Mouse (Mus musculus): ENCODE measurements around the gene Trim33. TPM values are rescaled to one million over a fixed set of nuclear protein-coding genes. Genes with fewer than 3 reads are reported as not detected.

The Trim33 gene
- polyA plus RNA-seq, 1 experiment from 2014 or later: 20.3 TPM

- WGBS: 85% methylated on average over 5 of the region's 5 CpGs
- Histone ChIP-seq H3K4me2 (no peak overlapping the region), H3K27me3 (no peaks in the 10 kb centered on the region), H3K9me3 (no peaks in the 10 kb centered on the region), H3K4me1 (no peaks in the 10 kb centered on the region), H3K36me3 (no peaks in the 10 kb centered on the region), H3K9ac (no peak overlapping the region), H3K4me3 (no peak overlapping the region), H3K27ac (no peak overlapping the region)
- ATAC-seq (ENCODE audit: insufficient number of reproducible peaks, low FRiP score, low TSS enrichment, low read depth): no peak
Measured at GRCm38 (mm10) chr3:103384949-103385348, 105.9 kb downstream of the Trim33 start.

GRCm38 (mm10) chr3:103385383-103386291, 106.5 kb downstream of the Trim33 start:
- Histone ChIP-seq H3K36me3 (no peaks in the 10 kb centered on the region), H3K4me2 (no peak overlapping the region), H3K9me3 (no peaks in the 10 kb centered on the region), H3K4me3 (no peak overlapping the region), H3K27me3 (no peaks in the 10 kb centered on the region), H3K4me1 (no peaks in the 10 kb centered on the region), H3K27ac (no peak overlapping the region), H3K9ac (no peak overlapping the region)
- ATAC-seq (ENCODE audit: insufficient number of reproducible peaks, low FRiP score, low TSS enrichment, low read depth): no peak
- 88% methylated on average over 5 of the region's 5 CpGs for WGBS

- no peak for ATAC-seq (ENCODE audit: insufficient number of reproducible peaks, low FRiP score, low TSS enrichment, low read depth)
- no peaks in the 10 kb centered on the region for H3K9me3 ChIP-seq
- H3K27ac ChIP-seq: no peak overlapping the region
- WGBS: 91% methylated on average over 16 of the region's 16 CpGs
- no peak overlapping the region for H3K4me2 ChIP-seq
- no peaks in the 10 kb centered on the region for H3K4me1 ChIP-seq
- H3K9ac ChIP-seq: no peak overlapping the region
- no peak overlapping the region for H3K4me3 ChIP-seq
- H3K27me3 ChIP-seq: no peaks in the 10 kb centered on the region
- H3K36me3 ChIP-seq: no peaks in the 10 kb centered on the region
Measured at GRCm38 (mm10) chr3:103386292-103387031, 107.4 kb downstream of the Trim33 start.

GRCm38 (mm10) chr3:103392613-103393258, 113.6 kb downstream of the Trim33 start:
- Histone ChIP-seq H3K4me1 (peaks cover 5% of the 10 kb centered on the region; the same call in 1 of the 2 replicates), H3K36me3 (no peaks in the 10 kb centered on the region), H3K4me3 (no peak overlapping the region), H3K27me3 (no peaks in the 10 kb centered on the region), H3K4me2 (no peak overlapping the region), H3K9me3 (no peaks in the 10 kb centered on the region), H3K9ac (no peak overlapping the region), H3K27ac (no peak overlapping the region)
- 3% methylated on average over 3 of the region's 3 CpGs for WGBS
- ATAC-seq (ENCODE audit: insufficient number of reproducible peaks, low FRiP score, low TSS enrichment, low read depth): peak; percentile 61; the same call in 1 of the 2 replicates

- H3K36me3 ChIP-seq: no peaks in the 10 kb centered on the region
- WGBS: 73% methylated on average over 14 of the region's 14 CpGs
- H3K27me3 ChIP-seq: no peaks in the 10 kb centered on the region
- ATAC-seq (ENCODE audit: insufficient number of reproducible peaks, low FRiP score, low TSS enrichment, low read depth): peak; percentile 30; the same call in 1 of the 2 replicates
- H3K4me3 ChIP-seq: no peak overlapping the region
- no peak overlapping the region for H3K9ac ChIP-seq
- peaks cover 5% of the 10 kb centered on the region; the same call in 1 of the 2 replicates for H3K4me1 ChIP-seq
- no peaks in the 10 kb centered on the region for H3K9me3 ChIP-seq
- no peak overlapping the region for H3K27ac ChIP-seq
- H3K4me2 ChIP-seq: no peak overlapping the region
Measured at GRCm38 (mm10) chr3:103393283-103394060, 114.4 kb downstream of the Trim33 start.

GRCm38 (mm10) chr3:103394121-103394520, 115.0 kb downstream of the Trim33 start:
- Histone ChIP-seq H3K9me3 (no peaks in the 10 kb centered on the region), H3K27ac (no peak overlapping the region), H3K4me2 (no peak overlapping the region), H3K36me3 (no peaks in the 10 kb centered on the region), H3K9ac (no peak overlapping the region), H3K27me3 (no peaks in the 10 kb centered on the region), H3K4me1 (peaks cover 5% of the 10 kb centered on the region; the same call in 1 of the 2 replicates), H3K4me3 (no peak overlapping the region)
- no peak for ATAC-seq (ENCODE audit: insufficient number of reproducible peaks, low FRiP score, low TSS enrichment, low read depth)
- WGBS: 84% methylated on average over 2 of the region's 2 CpGs

GRCm38 (mm10) chr3:103397523-103397922, 118.4 kb downstream of the Trim33 start:
- no peak for ATAC-seq (ENCODE audit: insufficient number of reproducible peaks, low FRiP score, low TSS enrichment, low read depth)
- Histone ChIP-seq H3K9ac (no peak overlapping the region), H3K27me3 (no peaks in the 10 kb centered on the region), H3K27ac (no peak overlapping the region), H3K36me3 (no peaks in the 10 kb centered on the region), H3K9me3 (no peaks in the 10 kb centered on the region), H3K4me3 (no peak overlapping the region), H3K4me2 (no peak overlapping the region), H3K4me1 (peaks cover 9% of the 10 kb centered on the region; the same call in 1 of the 2 replicates)
- 80% methylated on average over 3 of the region's 3 CpGs for WGBS

GRCm38 (mm10) chr3:103400807-103401206, 121.7 kb downstream of the Trim33 start:
- Histone ChIP-seq H3K4me2 (no peak overlapping the region), H3K9me3 (no peaks in the 10 kb centered on the region), H3K4me1 (peaks cover 6% of the 10 kb centered on the region; the same call in 1 of the 2 replicates), H3K27me3 (no peaks in the 10 kb centered on the region), H3K4me3 (no peak overlapping the region), H3K9ac (no peak overlapping the region), H3K27ac (no peak overlapping the region), H3K36me3 (no peaks in the 10 kb centered on the region)
- WGBS: 75% methylated on average over 6 of the region's 6 CpGs
- no peak for ATAC-seq (ENCODE audit: insufficient number of reproducible peaks, low FRiP score, low TSS enrichment, low read depth)

GRCm38 (mm10) chr3:103401342-103402098, 122.4 kb downstream of the Trim33 start:
- no peak for ATAC-seq (ENCODE audit: insufficient number of reproducible peaks, low FRiP score, low TSS enrichment, low read depth)
- Histone ChIP-seq H3K9me3 (no peaks in the 10 kb centered on the region), H3K9ac (no peak overlapping the region), H3K27ac (no peak overlapping the region), H3K4me3 (no peak overlapping the region), H3K4me2 (no peak overlapping the region), H3K4me1 (peaks cover 6% of the 10 kb centered on the region; the same call in 1 of the 2 replicates), H3K36me3 (no peaks in the 10 kb centered on the region), H3K27me3 (no peaks in the 10 kb centered on the region)
- 49% methylated on average over 17 of the region's 17 CpGs for WGBS

- Histone ChIP-seq H3K4me1 (peaks cover 11% of the 10 kb centered on the region; the same call in 1 of the 2 replicates), H3K4me2 (no peak overlapping the region), H3K36me3 (no peaks in the 10 kb centered on the region), H3K9me3 (no peaks in the 10 kb centered on the region), H3K27ac (no peak overlapping the region), H3K9ac (no peak overlapping the region), H3K4me3 (no peak overlapping the region), H3K27me3 (no peaks in the 10 kb centered on the region)
- ATAC-seq (ENCODE audit: insufficient number of reproducible peaks, low FRiP score, low TSS enrichment, low read depth): no peak
- 62% methylated on average over 10 of the region's 10 CpGs for WGBS
Measured at GRCm38 (mm10) chr3:103402212-103402611, 123.1 kb downstream of the Trim33 start.
